Mouse (Mus musculus): ENCODE data around the gene Mtch2.

GRCm38 (mm10) chr2:90880144-90880785 is 33.3 kb downstream of the Mtch2 start:
- TF ChIP-seq POLR2A (IDR thresholded peaks at IDR 0.05; ENCODE audit: insufficient read depth, low read depth, low read length): no peak
- no peak for TF ChIP-seq CTCF (IDR thresholded peaks at IDR 0.05; ENCODE audit: insufficient read depth, low read depth, low read length)

Measured in olfactory bulb, adult 2 months (tissue).